Mouse (Mus musculus) cortical plate, adult 2 months (tissue): ENCODE data around the gene Cux2.

Source experiments
- CTCF ChIP-seq: fragments of 200-500 bp; IDR thresholded peaks from 2 replicates; pipeline ENCODE4 v1.5.1; 2011; ENCODE audit warnings: mild to moderate bottlenecking, control low read depth, low read length; ENCODE audit not compliant: insufficient read depth; ENCODE audit errors: extremely low read depth
- POLR2A ChIP-seq: fragments of 200-500 bp; IDR thresholded peaks from 2 replicates; pipeline ENCODE4 v1.6.1; 2011; ENCODE audit warnings: mild to moderate bottlenecking, low read length, control low read depth; ENCODE audit not compliant: insufficient read depth; ENCODE audit errors: extremely low read depth

DNA sequence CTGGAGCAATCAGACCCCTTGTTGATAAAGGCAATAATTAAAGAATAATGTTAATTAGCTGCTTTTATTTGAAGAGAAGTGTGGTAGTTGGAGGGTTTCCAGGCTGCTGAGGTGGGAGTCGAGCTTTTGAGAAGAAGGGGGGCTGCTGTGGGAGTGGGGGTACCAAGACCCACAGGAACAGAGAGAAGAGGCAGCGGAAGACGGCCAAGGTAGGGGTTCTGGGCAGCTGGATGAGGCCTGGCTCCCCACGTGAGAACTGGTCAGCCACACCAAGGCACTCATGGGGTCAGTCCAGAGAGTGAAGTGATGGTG is 16.8 kb downstream of the Cux2 start:
- no peak for TF ChIP-seq POLR2A
- TF ChIP-seq CTCF = no peak
